Mouse (Mus musculus) midbrain, embryonic 13.5 days (tissue): ENCODE measurements at regions not wholly inside any gene's neighbourhood (a gene's known extent, or its start where the extent isn't known, plus 50 kb on each side); places are given as distances from the start of the nearest gene placed in this dataset.

Experiments
- ATAC-seq: fragments of 200-750 bp; cut with Nextera tagmentation; 2 replicates; pipeline ENCODE4 v1.8.0; 2017; ENCODE audit warnings: mild to moderate bottlenecking, moderate TSS enrichment, moderate library complexity
- H3K27ac ChIP-seq: fragments of 300-500 bp; sonication (generic); 2 replicates; pipeline ENCODE4 v1.5.1; 2015; ENCODE audit warnings: inconsistent platforms, mild to moderate bottlenecking, moderate library complexity
- H3K27me3 ChIP-seq: fragments of 300-500 bp; sonication (generic); 2 replicates; pipeline ENCODE4 v1.6.1; 2015; ENCODE audit warnings: mild to moderate bottlenecking, inconsistent platforms
- H3K36me3 ChIP-seq: fragments of 300-500 bp; sonication (generic); 2 replicates; pipeline ENCODE4 v1.6.1; 2015; ENCODE audit warnings: mild to moderate bottlenecking, inconsistent platforms
- H3K4me1 ChIP-seq: fragments of 300-500 bp; sonication (generic); replicated peaks from 2 replicates; pipeline ENCODE4 v1.6.1; 2015; ENCODE audit warnings: inconsistent platforms
- H3K4me2 ChIP-seq: fragments of 300-500 bp; sonication (generic); replicated peaks from 2 replicates; pipeline ENCODE4 v1.6.1; 2015; ENCODE audit warnings: moderate library complexity, mild to moderate bottlenecking, inconsistent platforms
- H3K4me3 ChIP-seq: fragments of 300-500 bp; sonication (generic); replicated peaks from 2 replicates; pipeline ENCODE4 v1.5.1; 2015; ENCODE audit warnings: mild to moderate bottlenecking, inconsistent platforms
- H3K9ac ChIP-seq: fragments of 300-500 bp; sonication (generic); replicated peaks from 2 replicates; pipeline ENCODE4 v1.6.1; 2015; ENCODE audit warnings: mild to moderate bottlenecking, inconsistent platforms
- H3K9me3 ChIP-seq: fragments of 300-500 bp; sonication (generic); 2 replicates; pipeline ENCODE4 v1.6.1; 2016; ENCODE audit warnings: mild to moderate bottlenecking, inconsistent platforms
- WGBS: fragments of 180-500 bp; shearing (Covaris S2); methylation state at CpG from one replicate; pipeline ENCODE4 v1.1.7; 2015; 5-methylcytosine and 5-hydroxymethylcytosine counted together

- H3K4me3 ChIP-seq: no peak overlapping the region
- no peak for ATAC-seq
- 90% methylated on average over 6 of the region's 6 CpGs for WGBS
- H3K9me3 ChIP-seq: no peaks in the 10 kb centered on the region
- no peaks in the 10 kb centered on the region for H3K36me3 ChIP-seq
- no peak overlapping the region for H3K9ac ChIP-seq
- peaks cover 6% of the 10 kb centered on the region; the same call in 1 of the 2 replicates for H3K4me1 ChIP-seq
- H3K27me3 ChIP-seq: no peaks in the 10 kb centered on the region
- H3K4me2 ChIP-seq: no peak overlapping the region
- no peak overlapping the region for H3K27ac ChIP-seq
These were observed 101.3 kb upstream of the Rreb1 start for GRCm38 (mm10) chr13:37676912-37677311.

GRCm38 (mm10) chr13:37678251-37678650, 99.9 kb upstream of the Rreb1 start:
- Histone ChIP-seq H3K9me3 (no peaks in the 10 kb centered on the region), H3K9ac (no peak overlapping the region), H3K4me1 (peaks cover 6% of the 10 kb centered on the region; the same call in 1 of the 2 replicates), H3K4me2 (no peak overlapping the region), H3K27me3 (no peaks in the 10 kb centered on the region), H3K27ac (no peak overlapping the region), H3K4me3 (no peak overlapping the region), H3K36me3 (no peaks in the 10 kb centered on the region)
- no peak for ATAC-seq
- 89% methylated on average over 12 of the region's 12 CpGs for WGBS

DNA sequence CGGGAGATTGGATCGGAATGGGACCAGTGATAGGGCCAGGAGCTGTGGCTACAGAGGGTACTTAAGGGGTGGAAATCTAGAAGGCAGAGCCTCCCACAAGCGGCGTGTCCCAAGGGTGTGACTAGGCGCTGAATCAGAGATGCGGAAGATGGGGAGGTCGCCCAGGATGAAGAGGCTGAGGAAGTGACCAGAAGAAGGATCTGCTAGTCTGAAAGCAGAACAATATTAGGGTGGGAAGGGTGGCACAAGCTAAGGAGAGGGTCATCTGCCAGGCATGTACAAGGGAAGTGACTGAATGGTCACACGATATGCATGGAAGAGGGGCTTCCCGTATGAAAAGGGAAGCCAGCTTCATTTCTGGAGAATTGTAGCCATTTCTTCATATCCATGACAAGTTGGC, 99.4 kb upstream of the Rreb1 start:
- Histone ChIP-seq H3K27me3 (no peaks in the 10 kb centered on the region), H3K9me3 (no peaks in the 10 kb centered on the region), H3K4me2 (no peak overlapping the region), H3K4me1 (peaks cover 6% of the 10 kb centered on the region; the same call in 1 of the 2 replicates), H3K36me3 (no peaks in the 10 kb centered on the region), H3K9ac (no peak overlapping the region), H3K27ac (no peak overlapping the region), H3K4me3 (no peak overlapping the region)
- no peak for ATAC-seq
- 95% methylated on average over 9 of the region's 9 CpGs for WGBS

GRCm38 (mm10) chr13:37680837-37681619, 97.2 kb upstream of the Rreb1 start:
- Histone ChIP-seq H3K4me3 (no peak overlapping the region), H3K9me3 (no peaks in the 10 kb centered on the region), H3K36me3 (no peaks in the 10 kb centered on the region), H3K4me1 (peaks cover 6% of the 10 kb centered on the region; the same call in 1 of the 2 replicates), H3K4me2 (no peak overlapping the region), H3K9ac (no peak overlapping the region), H3K27me3 (no peaks in the 10 kb centered on the region), H3K27ac (no peak overlapping the region)
- peak; percentile 89 for ATAC-seq
- WGBS: 50% methylated on average over 4 of the region's 4 CpGs

- no peak overlapping the region for H3K4me3 ChIP-seq
These were observed 95.0 kb upstream of the Rreb1 start for GRCm38 (mm10) chr13:37683045-37683679.

DNA sequence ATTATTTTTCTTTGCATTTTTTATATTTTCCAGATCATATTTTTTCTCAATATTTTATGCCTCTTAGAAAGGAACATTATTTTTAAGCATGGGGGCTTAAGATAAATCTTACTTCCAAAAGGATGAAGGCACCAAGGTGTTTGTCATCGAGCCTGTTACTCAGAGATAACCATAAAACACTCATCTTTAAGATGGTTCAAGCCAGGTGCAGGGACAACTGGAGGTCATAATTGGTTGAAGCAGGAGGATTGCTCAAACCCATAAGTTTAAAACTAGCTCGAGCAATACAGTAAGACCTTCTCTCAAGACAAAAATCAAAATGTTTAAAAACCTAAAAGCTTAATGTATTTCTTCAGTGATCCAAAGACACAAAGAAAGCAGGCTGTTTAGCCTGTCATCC, 92.6 kb upstream of the Rreb1 start:
- Histone ChIP-seq H3K4me3 (no peak overlapping the region), H3K9ac (no peak overlapping the region), H3K4me1 (peaks cover 3% of the 10 kb centered on the region; the same call in 1 of the 2 replicates), H3K4me2 (no peak overlapping the region), H3K27ac (no peak overlapping the region), H3K9me3 (no peaks in the 10 kb centered on the region), H3K27me3 (no peaks in the 10 kb centered on the region), H3K36me3 (no peaks in the 10 kb centered on the region)
- 80% methylated on average over 2 of the region's 2 CpGs for WGBS
- no peak for ATAC-seq

More at GRCm38 (mm10) chr13:37683045-37683679, 95.0 kb upstream of the Rreb1 start:
- H3K9ac ChIP-seq: no peak overlapping the region
- no peak for ATAC-seq
- H3K4me2 ChIP-seq: no peak overlapping the region
- H3K9me3 ChIP-seq: no peaks in the 10 kb centered on the region
- no peaks in the 10 kb centered on the region for H3K36me3 ChIP-seq
- WGBS: 86% methylated on average over 6 of the region's 6 CpGs
- no peak overlapping the region for H3K27ac ChIP-seq
- no peaks in the 10 kb centered on the region for H3K27me3 ChIP-seq
- H3K4me1 ChIP-seq: peaks cover 6% of the 10 kb centered on the region; the same call in 1 of the 2 replicates

DNA sequence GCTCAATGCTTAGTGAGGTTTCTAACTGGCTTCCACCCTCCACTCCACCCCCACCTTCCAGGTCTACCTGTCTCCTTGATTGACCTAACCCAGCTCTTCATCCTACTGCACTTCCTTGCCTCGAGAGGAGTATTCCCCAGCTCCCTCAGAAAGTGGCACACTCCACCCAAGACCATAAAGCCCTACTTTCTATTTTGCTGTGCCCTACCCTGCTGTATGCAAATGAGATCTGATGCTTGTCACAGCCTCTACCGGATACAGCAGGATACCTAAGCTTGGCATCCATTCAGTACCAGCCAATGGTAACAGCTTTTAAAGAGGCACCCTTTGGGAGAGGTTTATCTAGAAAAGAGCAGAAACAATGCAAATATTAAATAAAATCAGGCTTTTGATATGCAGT, 92.1 kb upstream of the Rreb1 start:
- Histone ChIP-seq H3K4me1 (no peaks in the 10 kb centered on the region), H3K27me3 (no peaks in the 10 kb centered on the region), H3K9ac (no peak overlapping the region), H3K9me3 (no peaks in the 10 kb centered on the region), H3K4me3 (no peak overlapping the region), H3K4me2 (no peak overlapping the region), H3K36me3 (no peaks in the 10 kb centered on the region), H3K27ac (no peak overlapping the region)
- no peak for ATAC-seq
- 71% methylated on average over 2 of the region's 2 CpGs for WGBS

GRCm38 (mm10) chr13:37689127-37689777, 88.9 kb upstream of the Rreb1 start:
- Histone ChIP-seq H3K27me3 (no peaks in the 10 kb centered on the region), H3K4me3 (no peak overlapping the region), H3K9me3 (no peaks in the 10 kb centered on the region), H3K4me2 (no peak overlapping the region), H3K4me1 (no peaks in the 10 kb centered on the region), H3K36me3 (no peaks in the 10 kb centered on the region), H3K9ac (no peak overlapping the region), H3K27ac (no peak overlapping the region)
- 94% methylated on average over 6 of the region's 6 CpGs for WGBS
- ATAC-seq: no peak

- WGBS: 91% methylated on average over 5 of the region's 5 CpGs
- Histone ChIP-seq H3K36me3 (no peaks in the 10 kb centered on the region), H3K27ac (no peak overlapping the region), H3K4me1 (no peaks in the 10 kb centered on the region), H3K27me3 (no peaks in the 10 kb centered on the region), H3K4me2 (no peak overlapping the region), H3K9ac (no peak overlapping the region), H3K9me3 (no peaks in the 10 kb centered on the region), H3K4me3 (no peak overlapping the region)
- ATAC-seq: no peak
These were observed 86.2 kb upstream of the Rreb1 start for GRCm38 (mm10) chr13:37691855-37692445.

DNA sequence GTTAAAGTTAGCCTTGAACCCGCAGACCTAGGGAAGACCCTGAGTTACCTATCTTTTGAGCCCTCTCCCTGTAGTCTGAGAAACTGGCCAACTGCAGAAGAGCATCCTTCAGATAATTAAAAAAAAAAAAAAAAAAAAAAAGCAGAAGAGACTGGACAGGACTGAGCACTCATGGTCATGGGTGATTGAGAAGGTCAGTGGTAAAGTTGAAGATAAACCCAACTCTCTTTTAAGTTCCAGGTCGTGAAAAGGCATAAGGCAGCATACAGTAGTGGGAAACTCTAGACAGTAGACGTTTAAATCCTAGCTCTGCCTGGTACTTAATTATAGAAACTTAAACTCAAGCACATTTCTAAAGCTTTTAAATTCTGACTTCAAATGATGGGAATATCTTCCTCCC, 84.6 kb upstream of the Rreb1 start:
- H3K9ac ChIP-seq: no peak overlapping the region
- no peak overlapping the region for H3K4me3 ChIP-seq
- no peak overlapping the region for H3K27ac ChIP-seq
- H3K27me3 ChIP-seq: no peaks in the 10 kb centered on the region
- H3K4me1 ChIP-seq: no peaks in the 10 kb centered on the region
- no peaks in the 10 kb centered on the region for H3K9me3 ChIP-seq
- no peaks in the 10 kb centered on the region for H3K36me3 ChIP-seq
- ATAC-seq: no peak
- H3K4me2 ChIP-seq: no peak overlapping the region
- WGBS: 88% methylated on average over 3 of the region's 3 CpGs

GRCm38 (mm10) chr13:37704475-37704874, 73.7 kb upstream of the Rreb1 start:
- no peaks in the 10 kb centered on the region for H3K27me3 ChIP-seq
- no peak overlapping the region for H3K4me3 ChIP-seq
- no peak for ATAC-seq
- no peaks in the 10 kb centered on the region for H3K4me1 ChIP-seq
- no peaks in the 10 kb centered on the region for H3K9me3 ChIP-seq
- 79% methylated on average over 1 of the region's 1 CpGs for WGBS
- H3K9ac ChIP-seq: no peak overlapping the region
- H3K36me3 ChIP-seq: no peaks in the 10 kb centered on the region
- no peak overlapping the region for H3K4me2 ChIP-seq
- no peak overlapping the region for H3K27ac ChIP-seq

- no peak overlapping the region for H3K9ac ChIP-seq
- no peaks in the 10 kb centered on the region for H3K27me3 ChIP-seq
- no peak overlapping the region for H3K4me2 ChIP-seq
- H3K4me3 ChIP-seq: no peak overlapping the region
- H3K4me1 ChIP-seq: no peaks in the 10 kb centered on the region
- no peak overlapping the region for H3K27ac ChIP-seq
- 92% methylated on average over 2 of the region's 2 CpGs for WGBS
- ATAC-seq: no peak
- no peaks in the 10 kb centered on the region for H3K9me3 ChIP-seq
- no peaks in the 10 kb centered on the region for H3K36me3 ChIP-seq
These were observed 72.7 kb upstream of the Rreb1 start for GRCm38 (mm10) chr13:37705482-37705881.
